Mouse (Mus musculus) kidney, adult 8-10 months (tissue): ENCODE data around the gene Rnf141.

ENCODE experiments used
- DNase-seq, 2 experiments: peaks; one replicate each; pipeline ENCODE4 v3.0.0; 2022

Gene Rnf141

GRCm38 (mm10) chr7:110762605-110763180 is 81.6 kb downstream of the Rnf141 start:
- no peak for DNase-seq

GRCm38 (mm10) chr7:110756440-110756839 is 87.8 kb downstream of the Rnf141 start:
- no peak for DNase-seq

GRCm38 (mm10) chr7:110753926-110754330 is 90.3 kb downstream of the Rnf141 start:
- DNase-seq: peak; percentile 50 to 55

- DNase-seq: no peak
Observed at GRCm38 (mm10) chr7:110753310-110753709, 90.9 kb downstream of the Rnf141 start.

GRCm38 (mm10) chr7:110751634-110752033 is 92.6 kb downstream of the Rnf141 start:
- no peak for DNase-seq

GRCm38 (mm10) chr7:110750834-110751233 is 93.4 kb downstream of the Rnf141 start:
- no peak for DNase-seq
